Mouse (Mus musculus): ENCODE data around the gene Orc2.

Gene Orc2

DNA sequence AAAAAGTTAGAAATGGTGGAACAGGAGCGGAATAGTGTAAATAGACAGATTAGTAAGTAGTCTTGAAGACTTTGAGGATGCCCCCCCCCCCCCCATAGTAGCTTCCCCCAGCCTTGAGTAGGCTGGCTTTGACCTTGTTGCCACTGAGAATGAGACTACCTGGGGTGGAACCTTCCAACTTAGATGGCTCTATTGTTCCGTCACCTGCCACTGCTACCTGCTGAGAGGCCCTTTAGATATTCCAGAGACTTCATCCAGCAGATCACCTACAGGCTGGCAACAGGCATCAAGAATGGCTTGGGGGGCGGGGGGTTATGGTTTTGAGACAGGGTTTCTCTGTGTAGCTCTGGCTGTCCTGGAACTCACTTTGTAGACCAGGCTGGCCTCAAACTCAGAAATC, 80.4 kb downstream of the Orc2 start:
- in situ Hi-C loops (cut with MboI, MseI), result no loop called here

- in situ Hi-C loops (cut with MboI, MseI), result no loop called here
Observed at GRCm38 (mm10) chr1:58423371-58424248, 81.3 kb downstream of the Orc2 start, which contains the start of gene Clk1. Gene Clk1 (minus strand): TSS chr1:58424066.

DNA sequence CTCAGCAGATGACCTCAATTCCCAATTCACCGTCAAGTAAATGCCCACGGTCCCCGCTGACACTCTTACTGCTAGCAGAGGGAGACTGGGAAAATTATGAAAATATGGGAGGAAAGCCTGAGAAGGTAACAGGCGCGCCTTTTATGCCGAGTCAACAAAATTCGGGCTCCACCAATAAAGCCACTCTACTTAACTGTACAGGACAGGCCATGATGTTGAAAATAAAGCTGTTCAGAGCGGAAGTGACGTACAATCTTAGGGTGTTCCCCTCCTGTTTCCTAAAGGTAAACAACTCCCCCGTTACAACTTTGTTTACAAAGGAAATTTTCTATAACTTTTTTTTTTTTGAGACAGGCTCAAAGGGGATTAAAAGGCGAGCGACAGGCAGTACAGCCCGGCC, 82.0 kb downstream of the Orc2 start:
- in situ Hi-C loops (cut with MboI, MseI), result no loop called here

- in situ Hi-C loops (cut with MboI, MseI), result no loop called here
Observed at GRCm38 (mm10) chr1:58420961-58421360, 83.9 kb downstream of the Orc2 start.

DNA sequence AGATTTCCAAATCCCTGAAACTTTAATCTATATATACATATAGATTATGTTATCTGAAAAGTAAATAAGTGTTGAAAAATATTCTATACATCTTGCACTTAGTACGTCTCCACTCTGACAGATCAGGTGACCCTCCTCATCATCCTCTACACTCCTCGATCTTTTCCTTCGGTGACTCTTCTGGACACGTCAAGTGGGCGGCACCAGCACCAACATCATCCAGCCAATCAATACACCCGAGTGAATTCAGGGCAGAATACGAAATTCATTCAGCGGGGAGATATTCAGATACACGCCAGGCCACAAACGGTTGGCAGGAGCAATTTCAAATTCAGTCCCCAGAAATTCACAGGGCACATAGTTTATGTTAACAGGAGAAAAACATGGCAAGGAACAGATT, 84.9 kb downstream of the Orc2 start:
- in situ Hi-C loops (cut with MboI, MseI), result no loop called here

DNA sequence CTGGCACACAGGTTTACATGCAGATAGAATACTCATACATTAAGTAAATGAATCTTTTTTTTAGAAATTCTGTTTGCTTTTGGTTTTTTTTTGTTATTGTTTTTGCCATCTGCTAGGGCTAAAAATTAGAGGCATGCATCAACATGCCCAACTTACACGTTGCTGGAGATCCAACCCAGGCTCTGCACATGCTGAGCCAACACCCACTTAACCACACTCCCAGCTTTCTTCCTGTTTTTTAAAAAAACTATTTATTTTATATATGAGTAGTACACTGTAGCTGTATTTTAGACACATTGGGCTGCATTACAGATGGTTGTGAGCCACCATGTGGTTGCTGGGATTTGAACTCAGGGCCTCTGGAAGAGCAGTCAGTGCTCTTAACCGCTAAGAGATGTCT, 88.9 kb downstream of the Orc2 start:
- in situ Hi-C loops (cut with MboI, MseI), result no loop called here

- in situ Hi-C loops (cut with MboI, MseI), result no loop called here
Observed at GRCm38 (mm10) chr1:58415442-58415841, 89.5 kb downstream of the Orc2 start.

All from T-helper 1 cell (primary cell).